In the genomic region with DNA sequence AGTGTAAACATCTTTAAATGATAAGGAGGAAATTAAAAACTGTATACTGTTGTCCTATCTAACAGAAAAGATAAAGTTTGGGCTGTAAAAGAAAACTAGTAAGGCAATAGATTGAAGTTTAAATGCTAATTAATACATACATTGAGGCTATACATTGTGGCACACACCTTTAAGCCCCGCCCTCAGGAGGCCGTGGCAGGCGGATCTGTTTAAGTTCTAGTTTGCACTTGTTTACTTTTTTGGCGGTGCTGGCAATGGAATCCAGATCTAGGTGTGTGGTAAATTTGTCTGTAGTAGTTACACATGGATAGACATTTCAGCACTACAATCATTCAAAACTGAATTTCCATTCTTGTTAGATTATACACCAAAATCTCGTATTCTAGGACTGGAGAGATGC, we compare ENCODE assay signal across 8 mouse cellular contexts. TPM values are rescaled to one million over a fixed set of nuclear protein-coding genes. Genes with fewer than 3 reads are reported as not detected.
A peak's percentile ranks its signal among the peaks of the same experiment; 100 is the strongest.
DNase-seq lines count a peak whose midpoint lies in the region; ATAC-seq lines count a peak whose summit lies in the region.

No protein-coding gene starts in this region.

- peaks cover 10% of the 10 kb centered on the region; the same call in 1 of the 2 replicates for H3K4me1 ChIP-seq in kidney, embryonic 14.5 days (ENCODE audit: control insufficient read depth, insufficient read depth, low read length)
- H3K4me1 ChIP-seq in brown adipose tissue, adult 24 weeks (ENCODE audit: control insufficient read depth, insufficient read depth, insufficient read length, low read length) = no peaks in the 10 kb centered on the region
- H3K4me1 ChIP-seq in hindbrain, embryonic 16.5 days (ENCODE audit: control insufficient read depth, insufficient read depth, low read depth, low read length) = peaks cover 13% of the 10 kb centered on the region
- H3K4me1 ChIP-seq in midbrain, embryonic 16.5 days (ENCODE audit: control insufficient read depth, insufficient read depth, low read length) = peaks cover 13% of the 10 kb centered on the region

- peaks cover 8% of the 10 kb centered on the region for H3K9me3 ChIP-seq in kidney, embryonic 14.5 days (ENCODE audit: control insufficient read depth, low read length)
- H3K9me3 ChIP-seq in hindbrain, embryonic 16.5 days (ENCODE audit: control insufficient read depth, low read length) = peaks cover 5% of the 10 kb centered on the region
- H3K9me3 ChIP-seq in midbrain, embryonic 16.5 days (replicated peaks; ENCODE audit: control insufficient read depth, low read length, poor library complexity, severe bottlenecking) = peaks cover 2% of the 10 kb centered on the region; the same call in 1 of the 2 replicates

- no peak for ATAC-seq in kidney, embryonic 14.5 days (ENCODE audit: low FRiP score, low TSS enrichment)
- ATAC-seq in hindbrain, embryonic 16.5 days = no peak
- ATAC-seq in midbrain, embryonic 16.5 days = no peak

- 73% methylated on average over 5 of the region's 5 CpGs for WGBS in kidney, embryonic 14.5 days
- WGBS in hindbrain, embryonic 16.5 days = 75% methylated on average over 5 of the region's 5 CpGs
- WGBS in midbrain, embryonic 16.5 days = 79% methylated on average over 5 of the region's 5 CpGs

- H3K27me3 ChIP-seq in kidney, embryonic 14.5 days (ENCODE audit: control insufficient read depth, insufficient read depth, low read length) = no peaks in the 10 kb centered on the region
- no peaks in the 10 kb centered on the region for H3K27me3 ChIP-seq in hindbrain, embryonic 16.5 days (replicated peaks; ENCODE audit: control insufficient read depth, insufficient read depth, low read length)
- no peaks in the 10 kb centered on the region for H3K27me3 ChIP-seq in midbrain, embryonic 16.5 days (ENCODE audit: control insufficient read depth, insufficient read depth, low read depth, low read length)

- H3K36me3 ChIP-seq in kidney, embryonic 14.5 days (ENCODE audit: control insufficient read depth, insufficient read depth, low read length) = peaks cover 36% of the 10 kb centered on the region
- peaks cover 22% of the 10 kb centered on the region for H3K36me3 ChIP-seq in hindbrain, embryonic 16.5 days (ENCODE audit: control insufficient read depth, insufficient read depth, low read length)
- peaks cover 19% of the 10 kb centered on the region; the same call in 1 of the 2 replicates for H3K36me3 ChIP-seq in midbrain, embryonic 16.5 days (ENCODE audit: control insufficient read depth, insufficient read depth, low read length)

- H3K4me2 ChIP-seq in kidney, embryonic 14.5 days (replicated peaks; ENCODE audit: low read depth, low read length) = peak overlapping the region; percentile 70
- H3K4me2 ChIP-seq in hindbrain, embryonic 16.5 days (ENCODE audit: low read length) = peak overlapping the region; percentile 68
- H3K4me2 ChIP-seq in midbrain, embryonic 16.5 days (ENCODE audit: low read length) = peak overlapping the region; percentile 66

- DNase-seq in kidney, postnatal 4 days = no peak
- no peak for DNase-seq in adipocyte (ENCODE audit: low spot score)
- no peak for DNase-seq in adrenal gland, postnatal 10 days
- no peak for DNase-seq in right cerebral cortex, postnatal 14 days

- H3K27ac ChIP-seq in kidney, embryonic 14.5 days (ENCODE audit: low read depth, low read length) = no peak overlapping the region
- H3K27ac ChIP-seq in brown adipose tissue, adult 24 weeks (replicated peaks; ENCODE audit: low read depth, low read length) = no peak overlapping the region
- no peak overlapping the region for H3K27ac ChIP-seq in hindbrain, embryonic 16.5 days (ENCODE audit: low read depth, low read length)
- H3K27ac ChIP-seq in midbrain, embryonic 16.5 days (ENCODE audit: low read length) = no peak overlapping the region

- peak overlapping the region; percentile 88 for H3K4me3 ChIP-seq in kidney, embryonic 14.5 days (ENCODE audit: low read length)
- peak overlapping the region; percentile 10; the same call in 1 of the 2 replicates for H3K4me3 ChIP-seq in brown adipose tissue, adult 24 weeks (ENCODE audit: insufficient read depth, low read depth, low read length)
- peak overlapping the region; percentile 90; the same call in 1 of the 2 replicates for H3K4me3 ChIP-seq in hindbrain, embryonic 16.5 days (ENCODE audit: low read length)
- H3K4me3 ChIP-seq in midbrain, embryonic 16.5 days (ENCODE audit: low read depth, low read length) = peak overlapping the region; percentile 86

- no peak overlapping the region for H3K9ac ChIP-seq in kidney, embryonic 14.5 days (ENCODE audit: low read depth, low read length)
- no peak overlapping the region; the same call in 1 of the 2 replicates for H3K9ac ChIP-seq in hindbrain, embryonic 16.5 days (ENCODE audit: low read depth, low read length)
- no peak overlapping the region for H3K9ac ChIP-seq in midbrain, embryonic 16.5 days (ENCODE audit: low read depth, low read length)

RNA-seq across cellular contexts. Expression of a gene that starts 1.3 kb away (rescaled TPM):
- polyA plus RNA-seq in kidney, embryonic 14.5 days (2014; fragmentation: Nextera tagmentation; extraction: Ambion mirVana) = 13.9 and 14.9 TPM in 2 replicates
- polyA plus RNA-seq in brown adipose tissue, adult 24 weeks (2012; ENCODE audit: insufficient read depth, insufficient read length, missing spikeins) = 44.2 and 48.6 TPM in 2 replicates
- 10.3 and 10.7 TPM in 2 replicates for polyA plus RNA-seq in hindbrain, embryonic 16.5 days (2015; fragmentation: Nextera tagmentation; extraction: Ambion mirVana)
- polyA plus RNA-seq in midbrain, embryonic 16.5 days (2015; fragmentation: Nextera tagmentation; extraction: Ambion mirVana) = 10.2 and 10.5 TPM in 2 replicates
- total RNA-seq in adrenal gland, postnatal 10 days (2021) = 10 to 100 TPM; 54.5 to 59.6 TPM

RNA-seq across cellular contexts. Expression of a gene that starts 33.3 kb away (rescaled TPM):
- polyA plus RNA-seq in kidney, embryonic 14.5 days (2014; fragmentation: Nextera tagmentation; extraction: Ambion mirVana) = 14.2 and 17.1 TPM in 2 replicates
- 19.1 and 25.0 TPM in 2 replicates for polyA plus RNA-seq in brown adipose tissue, adult 24 weeks (2012; ENCODE audit: insufficient read depth, insufficient read length, missing spikeins)
- polyA plus RNA-seq in hindbrain, embryonic 16.5 days (2015; fragmentation: Nextera tagmentation; extraction: Ambion mirVana) = 32.8 and 34.7 TPM in 2 replicates
- polyA plus RNA-seq in midbrain, embryonic 16.5 days (2015; fragmentation: Nextera tagmentation; extraction: Ambion mirVana) = 35.2 and 39.4 TPM in 2 replicates
- 10 to 100 TPM; 12.3 to 13.7 TPM for total RNA-seq in adrenal gland, postnatal 10 days (2021)

Comparison
In these comparisons a context has a peak if more than half of its experiments do, and no peak if none do; other contexts are left out.
1. H3K4me3 ChIP-seq: peak in every context shown above with its lines; median percentile 90 in hindbrain, embryonic 16.5 days; 88 in kidney, embryonic 14.5 days; 86 in midbrain, embryonic 16.5 days; 10 in brown adipose tissue, adult 24 weeks.